Mouse (Mus musculus) cerebellum, adult 2 months (tissue): ENCODE data around the gene Orc5.

Experiments
- CTCF ChIP-seq: fragments of 200-500 bp; IDR thresholded peaks from 2 replicates; pipeline ENCODE4 v1.5.1; 2011; ENCODE audit warnings: low read depth, mild to moderate bottlenecking, control low read depth, low read length, moderate library complexity, borderline replicate concordance; ENCODE audit not compliant: insufficient read depth
- POLR2A ChIP-seq: fragments of 200-500 bp; IDR thresholded peaks from 2 replicates; pipeline ENCODE4 v1.6.1; 2011; ENCODE audit warnings: low read length, control low read depth, borderline replicate concordance; ENCODE audit not compliant: insufficient read depth

- TF ChIP-seq POLR2A (no peak), CTCF (no peak)
Observed at GRCm38 (mm10) chr5:22573696-22574095, 23.5 kb upstream of the Orc5 start.
